Mouse (Mus musculus) ES-CJ7 (cell line): ENCODE results near the gene Apol9b.
A peak's percentile ranks its signal among the peaks of the same experiment; 100 is the strongest.
"Not testable (repeated sequence)": the region's sequence is repeated elsewhere in the genome, so short reads cannot be mapped to it uniquely, and the experiment has no call there.

ENCODE experiments used
- DNase-seq: peaks from one replicate; pipeline ENCODE4 v3.0.0; 2011; ENCODE audit warnings: low read depth, low spot score

Apol9b gene

GRCm38 (mm10) chr15:77728739-77729138, at the start of gene Apol9b:
Gene Apol9b (plus strand): TSS chr15:77729039.
- DNase-seq, result not testable (repeated sequence)

GRCm38 (mm10) chr15:77683944-77684343, 44.9 kb upstream of the Apol9b start:
- DNase-seq, result peak; percentile 55

- not testable (repeated sequence) for DNase-seq
Measured at GRCm38 (mm10) chr15:77691532-77692311, 37.1 kb upstream of the Apol9b start.

GRCm38 (mm10) chr15:77694687-77695295, 34.0 kb upstream of the Apol9b start:
- peak; percentile 72 for DNase-seq

- not testable (repeated sequence) for DNase-seq
Measured at GRCm38 (mm10) chr15:77698656-77699055, 30.2 kb upstream of the Apol9b start, which contains the start of gene Apol7e. Gene Apol7e (plus strand): TSS chr15:77698857.

GRCm38 (mm10) chr15:77705306-77705705, 23.5 kb upstream of the Apol9b start:
- not testable (repeated sequence) for DNase-seq

GRCm38 (mm10) chr15:77708936-77709335, 19.9 kb upstream of the Apol9b start:
- DNase-seq, result not testable (repeated sequence)

- not testable (repeated sequence) for DNase-seq
Measured at GRCm38 (mm10) chr15:77718240-77718639, 10.6 kb upstream of the Apol9b start.

GRCm38 (mm10) chr15:77721509-77721908, 7.3 kb upstream of the Apol9b start:
- DNase-seq, result not testable (repeated sequence)

- DNase-seq, result not testable (repeated sequence)
Measured at GRCm38 (mm10) chr15:77724208-77724911, 4.5 kb upstream of the Apol9b start.

- DNase-seq, result not testable (repeated sequence)
Measured at GRCm38 (mm10) chr15:77725393-77726020, 3.3 kb upstream of the Apol9b start.

GRCm38 (mm10) chr15:77727139-77727538, 1.7 kb upstream of the Apol9b start:
- DNase-seq, result not testable (repeated sequence)

- not testable (repeated sequence) for DNase-seq
Measured at GRCm38 (mm10) chr15:77727745-77728144, 1.1 kb upstream of the Apol9b start.

- no peak for DNase-seq
Measured at GRCm38 (mm10) chr15:77731605-77732004, 2.8 kb downstream of the Apol9b start.

GRCm38 (mm10) chr15:77732851-77733250, 4.0 kb downstream of the Apol9b start:
- DNase-seq, result not testable (repeated sequence)

GRCm38 (mm10) chr15:77733380-77733779, 4.5 kb downstream of the Apol9b start:
- DNase-seq, result not testable (repeated sequence)

GRCm38 (mm10) chr15:77733903-77734302, 5.1 kb downstream of the Apol9b start:
- not testable (repeated sequence) for DNase-seq

- DNase-seq, result peak; percentile 62
Measured at GRCm38 (mm10) chr15:77740511-77741297, 11.9 kb downstream of the Apol9b start.

GRCm38 (mm10) chr15:77741556-77741955, 12.7 kb downstream of the Apol9b start:
- DNase-seq, result not testable (repeated sequence)

GRCm38 (mm10) chr15:77744632-77745031, 15.8 kb downstream of the Apol9b start:
- no peak for DNase-seq

- DNase-seq, result no peak
Measured at GRCm38 (mm10) chr15:77745081-77745480, 16.2 kb downstream of the Apol9b start.
